Mouse (Mus musculus): ENCODE data around the gene Wnt10a. TPM values are rescaled to one million over a fixed set of nuclear protein-coding genes. Genes with fewer than 3 reads are reported as not detected.

Wnt10a gene
- total RNA-seq, 2 experiments from 2014 or later = 8.5 to 12.7 TPM

- intact Hi-C loops (cut with DNase I) = no loop called here
- DNase-seq (ENCODE audit: low spot score in 2 of 2) = no peak
These were observed 7.8 kb upstream of the Wnt10a start for GRCm38 (mm10) chr1:74783554-74783953.

- intact Hi-C loops (cut with DNase I) = no loop called here
- DNase-seq (ENCODE audit: low spot score in 2 of 2) = peak in 1 of 2 experiments; percentile 45
These were observed 7.1 kb upstream of the Wnt10a start for GRCm38 (mm10) chr1:74784041-74784759.

GRCm38 (mm10) chr1:74787846-74788245, 3.5 kb upstream of the Wnt10a start:
- peak; percentile 70 to 84 for DNase-seq (ENCODE audit: low spot score in 2 of 2)
- intact Hi-C loops (cut with DNase I) = loop anchor here (2.0 kb wide), 1 partner anchor 21 kb away; no protein-coding TSS in a partner anchor

- intact Hi-C loops (cut with DNase I) = loop anchor here (2.0 kb wide), 1 partner anchor 20 kb away; no protein-coding TSS in a partner anchor
- no peak for DNase-seq (ENCODE audit: low spot score in 2 of 2)
These were observed 2.6 kb upstream of the Wnt10a start for GRCm38 (mm10) chr1:74788603-74789176.

GRCm38 (mm10) chr1:74790095-74790494, 1.2 kb upstream of the Wnt10a start:
- intact Hi-C loops (cut with DNase I) = no loop called here

GRCm38 (mm10) chr1:74792831-74793660, 1.7 kb downstream of the Wnt10a start:
- intact Hi-C loops (cut with DNase I) = no loop called here
- DNase-seq (ENCODE audit: low spot score in 2 of 2) = peak in 1 of 2 experiments; percentile 71

More at GRCm38 (mm10) chr1:74790095-74790494, 1.2 kb upstream of the Wnt10a start:
- no peak for DNase-seq (ENCODE audit: low spot score in 2 of 2)

- intact Hi-C loops (cut with DNase I) = no loop called here
- no peak for DNase-seq (ENCODE audit: low spot score in 2 of 2)
These were observed 3.3 kb downstream of the Wnt10a start for GRCm38 (mm10) chr1:74794487-74795144.

GRCm38 (mm10) chr1:74795145-74795529, 3.8 kb downstream of the Wnt10a start:
- intact Hi-C loops (cut with DNase I) = no loop called here
- no peak for DNase-seq (ENCODE audit: low spot score in 2 of 2)

- no peak for DNase-seq (ENCODE audit: low spot score in 2 of 2)
- intact Hi-C loops (cut with DNase I) = no loop called here
These were observed 6.1 kb downstream of the Wnt10a start for GRCm38 (mm10) chr1:74797459-74797858.

GRCm38 (mm10) chr1:74800424-74800888, 9.1 kb downstream of the Wnt10a start:
- intact Hi-C loops (cut with DNase I) = no loop called here
- peak; percentile 57 to 72 for DNase-seq (ENCODE audit: low spot score in 2 of 2)

- intact Hi-C loops (cut with DNase I) = no loop called here
These were observed 10.4 kb downstream of the Wnt10a start for GRCm38 (mm10) chr1:74801631-74802140.

GRCm38 (mm10) chr1:74802795-74803656, 11.7 kb downstream of the Wnt10a start:
- intact Hi-C loops (cut with DNase I) = no loop called here
- peak; percentile 81 to 85 for DNase-seq (ENCODE audit: low spot score in 2 of 2)

More at GRCm38 (mm10) chr1:74801631-74802140, 10.4 kb downstream of the Wnt10a start:
- DNase-seq (ENCODE audit: low spot score in 2 of 2) = no peak

- intact Hi-C loops (cut with DNase I) = no loop called here
- no peak for DNase-seq (ENCODE audit: low spot score in 2 of 2)
These were observed 13.0 kb downstream of the Wnt10a start for GRCm38 (mm10) chr1:74804211-74804870.

GRCm38 (mm10) chr1:74805340-74805835, 14.1 kb downstream of the Wnt10a start:
- intact Hi-C loops (cut with DNase I) = no loop called here
- no peak for DNase-seq (ENCODE audit: low spot score in 2 of 2)

- intact Hi-C loops (cut with DNase I) = no loop called here
These were observed 14.5 kb downstream of the Wnt10a start for GRCm38 (mm10) chr1:74805843-74806242.

GRCm38 (mm10) chr1:74806360-74807311, 15.3 kb downstream of the Wnt10a start:
- peak; percentile 66 to 79 for DNase-seq (ENCODE audit: low spot score in 2 of 2)
- intact Hi-C loops (cut with DNase I) = no loop called here

More at GRCm38 (mm10) chr1:74805843-74806242, 14.5 kb downstream of the Wnt10a start:
- DNase-seq (ENCODE audit: low spot score in 2 of 2) = no peak

Measured in left cerebral cortex, postnatal 36 days (tissue).